Mouse (Mus musculus): ENCODE measurements around the gene Slc22a15. TPM values are rescaled to one million over a fixed set of nuclear protein-coding genes. Genes with fewer than 3 reads are reported as not detected.

Slc22a15 gene
- total and polyA plus RNA-seq, 2 experiments from 2014 or later = 5.7 to 12.5 TPM

DNA sequence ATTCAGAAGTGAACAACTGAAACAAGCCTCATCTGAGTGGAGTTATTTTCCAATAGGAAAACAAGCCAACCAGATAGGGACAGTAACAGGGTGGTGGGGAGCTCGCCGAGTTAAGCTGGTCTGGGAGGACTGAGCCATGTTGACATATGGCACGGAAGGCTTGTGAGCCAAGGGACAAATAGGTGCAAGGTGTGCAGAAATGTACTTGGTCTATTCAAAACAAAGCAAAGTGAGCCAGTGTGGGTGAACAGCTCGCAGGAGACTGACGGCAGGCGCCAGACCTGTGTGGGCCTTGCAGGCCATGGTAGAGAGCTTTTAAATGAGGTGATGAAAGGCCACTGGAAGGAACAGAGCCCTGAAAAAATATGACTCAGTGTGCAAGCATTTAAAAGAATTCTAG, 116.6 kb downstream of the Slc22a15 start:
- H3K9me3 ChIP-seq (ENCODE audit: low read length) = no peaks in the 10 kb centered on the region
- 0 out of 2 replicates have a peak, but pooled peaks cover 17% of the 10 kb centered on the region for H3K4me1 ChIP-seq (ENCODE audit: insufficient read depth, low read length)
- WGBS = 76% methylated on average over 6 of the region's 6 CpGs
- no peak for TF ChIP-seq CTCF (IDR thresholded peaks at IDR 0.05; ENCODE audit: low read depth)
- no peak overlapping the region for H3K4me3 ChIP-seq (ENCODE audit: low read length)
- ATAC-seq = no peak
- no peak overlapping the region for H3K4me2 ChIP-seq (ENCODE audit: low read depth, low read length)
- no peak overlapping the region for H3K27ac ChIP-seq
- H3K9ac ChIP-seq (replicated peaks; ENCODE audit: low read length) = no peak overlapping the region
- DNase-seq (ENCODE audit: low spot score) = no peak
- H3K27me3 ChIP-seq (ENCODE audit: insufficient read depth, low read length) = no peaks in the 10 kb centered on the region
- H3K36me3 ChIP-seq (ENCODE audit: insufficient read depth, low read length) = no peaks in the 10 kb centered on the region

DNA sequence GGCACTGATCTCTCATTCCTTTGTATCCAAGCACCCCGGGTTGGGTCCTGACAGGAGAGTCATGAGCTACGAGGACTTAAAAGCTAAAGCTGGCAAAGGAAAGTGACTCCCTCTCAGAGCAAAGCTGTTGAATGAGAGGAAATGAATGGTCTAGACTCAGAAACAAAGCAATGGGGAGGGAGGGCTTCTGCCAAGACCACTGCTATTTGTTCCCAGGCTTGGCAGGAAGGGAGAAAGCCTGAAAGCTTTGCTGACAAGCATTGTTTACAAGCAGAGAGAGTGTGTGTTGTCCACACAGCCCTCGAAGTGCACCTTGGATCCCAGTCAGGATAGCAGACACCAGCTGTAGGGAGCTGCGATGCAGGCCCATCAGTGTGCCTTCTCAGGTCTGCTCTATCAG, 117.3 kb downstream of the Slc22a15 start:
- H3K4me3 ChIP-seq (ENCODE audit: low read length) = no peak overlapping the region
- TF ChIP-seq CTCF (IDR thresholded peaks at IDR 0.05; ENCODE audit: low read depth) = no peak
- 0 out of 2 replicates have a peak, but pooled peaks cover 17% of the 10 kb centered on the region for H3K4me1 ChIP-seq (ENCODE audit: insufficient read depth, low read length)
- H3K27me3 ChIP-seq (ENCODE audit: insufficient read depth, low read length) = no peaks in the 10 kb centered on the region
- H3K27ac ChIP-seq = 0 out of 2 replicates have a peak overlapping the region, but pooled peaks have one; percentile 3
- ATAC-seq = peak; percentile 80
- WGBS = 26% methylated on average over 4 of the region's 4 CpGs
- H3K4me2 ChIP-seq (ENCODE audit: low read depth, low read length) = no peak overlapping the region
- DNase-seq (ENCODE audit: low spot score) = peak; percentile 80
- H3K36me3 ChIP-seq (ENCODE audit: insufficient read depth, low read length) = no peaks in the 10 kb centered on the region
- H3K9me3 ChIP-seq (ENCODE audit: low read length) = no peaks in the 10 kb centered on the region
- H3K9ac ChIP-seq (replicated peaks; ENCODE audit: low read length) = no peak overlapping the region

DNA sequence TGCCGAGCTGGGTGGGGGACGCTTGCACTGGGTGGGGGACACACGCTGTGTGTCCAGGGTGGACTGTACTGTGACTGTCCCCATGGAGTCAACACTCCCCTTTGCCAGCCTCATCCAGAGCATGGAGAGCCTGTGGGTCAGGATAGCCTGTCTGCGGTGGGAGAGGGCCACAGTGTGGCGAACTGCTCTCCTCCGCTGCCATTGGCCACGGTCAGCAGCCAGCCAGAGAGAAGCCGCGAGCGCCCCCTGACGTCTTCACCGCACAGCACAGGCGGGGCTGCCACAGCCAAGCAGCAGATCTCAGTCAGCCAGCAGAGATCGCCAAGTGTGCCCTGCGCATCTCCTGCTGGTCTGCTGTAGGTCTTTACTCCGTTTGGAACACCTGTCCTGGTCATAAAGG, 118.1 kb downstream of the Slc22a15 start:
- Histone ChIP-seq H3K27ac (peak overlapping the region; percentile 3; the same call in 1 of the 2 replicates), H3K27me3 (ENCODE audit: insufficient read depth, low read length) (no peaks in the 10 kb centered on the region), H3K9ac (replicated peaks; ENCODE audit: low read length) (no peak overlapping the region), H3K9me3 (ENCODE audit: low read length) (no peaks in the 10 kb centered on the region), H3K36me3 (ENCODE audit: insufficient read depth, low read length) (no peaks in the 10 kb centered on the region), H3K4me1 (ENCODE audit: insufficient read depth, low read length) (0 out of 2 replicates have a peak, but pooled peaks cover 17% of the 10 kb centered on the region), H3K4me2 (ENCODE audit: low read depth, low read length) (no peak overlapping the region), H3K4me3 (ENCODE audit: low read length) (no peak overlapping the region)
- ATAC-seq (peak; percentile 84), DNase-seq (ENCODE audit: low spot score) (peak; percentile 91)
- 4% methylated on average over 16 of the region's 16 CpGs for WGBS
- peak; percentile 96 for TF ChIP-seq CTCF (IDR thresholded peaks at IDR 0.05; ENCODE audit: low read depth)

Other genes with a start within 250 kb of the Slc22a15 start
- gene Mab21l3, start 75.5 kb downstream of the Slc22a15 start, total RNA-seq (2014; rRNA removed) = 0.10 and 0.72 TPM in 2 replicates
- gene Mab21l3, start 75.5 kb downstream of the Slc22a15 start, polyA plus RNA-seq (2015; fragmentation: Nextera tagmentation; extraction: Ambion mirVana) = 0.04 and 0.09 TPM in 2 replicates
- 30.3 and 31.9 TPM in 2 replicates for gene Nhlh2, start 85.6 kb upstream of the Slc22a15 start, total RNA-seq (2014; rRNA removed)
- gene Nhlh2, start 85.6 kb upstream of the Slc22a15 start, polyA plus RNA-seq (2015; fragmentation: Nextera tagmentation; extraction: Ambion mirVana) = 25.1 and 28.2 TPM in 2 replicates
- gene Casq2, start 162.0 kb upstream of the Slc22a15 start, total RNA-seq (2014; rRNA removed) = 1.4 and 2.0 TPM in 2 replicates
- gene Casq2, start 162.0 kb upstream of the Slc22a15 start, polyA plus RNA-seq (2015; fragmentation: Nextera tagmentation; extraction: Ambion mirVana) = 0.56 and 0.92 TPM in 2 replicates